Mouse (Mus musculus): Measurements from ENCODE around the gene Josd1.

GRCm38 (mm10) chr15:79692334-79692733 is 4.6 kb upstream of the Josd1 start:
- TF ChIP-seq CTCF (IDR thresholded peaks at IDR 0.05; ENCODE audit: low read depth, low read length) (no peak), POLR2A (IDR thresholded peaks at IDR 0.05; ENCODE audit: insufficient read depth, low read length) (no peak), EP300 (IDR thresholded peaks at IDR 0.05; ENCODE audit: insufficient read depth, low read depth, low read length) (no peak)
